Mouse (Mus musculus) limb, embryonic 14.5 days (tissue): Measurements from ENCODE around the gene Tox2. TPM values are rescaled to one million over a fixed set of nuclear protein-coding genes. Genes with fewer than 3 reads are reported as not detected.

Experiments
- ATAC-seq: fragments of 200-750 bp; cut with Nextera tagmentation; 2 replicates; pipeline ENCODE4 v1.8.0; 2017; ENCODE audit warnings: low read depth, moderate number of reproducible peaks, moderate TSS enrichment; ENCODE audit not compliant: low FRiP score
- DNase-seq: peaks from one replicate; pipeline ENCODE4 v3.0.0-alpha.2; 2015; ENCODE audit warnings: low spot score
- H3K27ac ChIP-seq: fragments of 300-500 bp; sonication (generic); replicated peaks from 2 replicates; pipeline ENCODE4 v1.5.1; 2014; ENCODE audit warnings: low read depth, mild to moderate bottlenecking, low read length, moderate library complexity, mixed read lengths
- H3K27me3 ChIP-seq: fragments of 300-500 bp; sonication (generic); 2 replicates; pipeline ENCODE4 v1.6.1; 2014; ENCODE audit warnings: low read length, mixed read lengths; ENCODE audit not compliant: control insufficient read depth, insufficient read depth
- H3K36me3 ChIP-seq: fragments of 300-500 bp; sonication (generic); 2 replicates; pipeline ENCODE4 v1.6.1; 2014; ENCODE audit warnings: mild to moderate bottlenecking, low read length, moderate library complexity, mixed read lengths; ENCODE audit not compliant: control insufficient read depth, insufficient read depth
- H3K4me1 ChIP-seq: fragments of 300-500 bp; sonication (generic); 2 replicates; pipeline ENCODE4 v1.6.1; 2014; ENCODE audit warnings: antibody characterized with exemption, low read length, mixed read lengths; ENCODE audit not compliant: control insufficient read depth, insufficient read depth
- H3K4me2 ChIP-seq: fragments of 300-500 bp; sonication (generic); replicated peaks from 2 replicates; pipeline ENCODE4 v1.6.1; 2014; ENCODE audit warnings: low read depth, mild to moderate bottlenecking, low read length, moderate library complexity; ENCODE audit not compliant: severe bottlenecking
- H3K4me3 ChIP-seq: fragments of 300-500 bp; sonication (generic); replicated peaks from 2 replicates; pipeline ENCODE4 v1.5.1; 2014; ENCODE audit warnings: low read length
- H3K9ac ChIP-seq: fragments of 300-500 bp; sonication (generic); 2 replicates; pipeline ENCODE4 v1.6.1; 2014; ENCODE audit warnings: mild to moderate bottlenecking, low read depth, low read length, moderate library complexity; ENCODE audit not compliant: severe bottlenecking
- H3K9me3 ChIP-seq: fragments of 300-500 bp; sonication (generic); 2 replicates; pipeline ENCODE4 v1.6.1; 2016; ENCODE audit warnings: low read length; ENCODE audit not compliant: control insufficient read depth
- POLR2A ChIP-seq: fragments of 200-500 bp; IDR thresholded peaks from 2 replicates; pipeline ENCODE4 v1.8.0; 2012; ENCODE audit warnings: inconsistent platforms, mild to moderate bottlenecking, moderate library complexity, borderline replicate concordance; ENCODE audit not compliant: insufficient read depth, insufficient read length; ENCODE audit errors: extremely low read depth
- WGBS: fragments of 180-500 bp; shearing (Covaris S2); extraction: QIAGEN DNeasy Blood & Tissue Kit; methylation state at CpG from one replicate; pipeline ENCODE4 v1.1.7; 2014; 5-methylcytosine and 5-hydroxymethylcytosine counted together
- polyA plus RNA-seq, 2 experiments: library from polyadenylated mRNA; depleted of rRNA in 1 of 2; stranded (reverse) in 1 of 2; unstranded in 1 of 2; fragments of >200 nt; fragmentation: Nextera tagmentation in 1 of 2; extraction: Ambion mirVana in 1 of 2; gene quantifications; 2 replicates each; pipeline versions ENCODE4 v1.2.1 to v1.2.3; 2012 to 2014

Tox2 gene
- polyA plus RNA-seq, 2 experiments, result 4.8 to 10.3 TPM

DNA sequence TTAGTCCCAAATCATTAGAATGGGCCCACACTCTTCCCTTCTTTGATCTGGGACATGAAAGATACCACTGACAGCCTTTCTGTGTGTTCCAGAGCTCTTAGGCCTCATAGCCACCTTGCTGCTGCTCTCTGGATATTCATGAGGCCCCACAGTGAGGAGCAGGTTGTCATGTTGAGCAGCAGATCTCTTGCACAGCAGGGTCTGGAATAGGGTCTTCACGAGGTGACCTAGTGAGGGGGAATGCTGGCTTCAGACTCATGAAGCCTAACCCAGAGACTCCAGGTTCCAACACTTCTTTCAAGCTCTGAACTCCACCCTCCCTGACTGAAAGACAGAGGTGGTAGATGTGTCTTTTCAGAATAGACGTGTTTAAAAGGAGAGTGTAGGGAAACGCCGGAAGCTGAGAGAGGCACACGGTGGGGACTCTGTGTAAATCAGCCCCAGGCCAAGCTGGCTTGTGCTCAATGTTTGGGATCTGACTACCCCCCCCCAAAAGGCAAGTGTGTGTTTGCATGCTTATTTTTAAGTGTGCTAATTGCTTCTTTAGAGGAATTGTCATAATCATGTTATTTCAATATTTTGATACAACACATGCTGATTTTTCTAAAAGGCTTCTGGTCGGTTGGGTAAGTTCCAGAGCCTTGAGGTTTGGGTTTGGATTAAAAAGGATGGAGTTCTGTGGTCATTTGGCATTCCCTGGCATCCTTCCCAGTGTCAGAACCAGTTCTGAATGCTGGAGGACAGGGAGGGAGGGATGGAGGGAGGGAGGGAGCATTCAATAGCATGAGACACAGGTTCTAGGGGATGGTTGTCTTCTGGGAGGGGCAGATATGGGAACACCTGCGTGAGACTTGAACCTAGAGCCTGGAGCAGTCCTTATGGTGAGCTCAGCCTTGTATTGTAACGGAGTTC, 68.9 kb downstream of the Tox2 start:
- H3K27ac ChIP-seq, result no peak overlapping the region
- H3K4me3 ChIP-seq, result no peak overlapping the region
- no peak overlapping the region for H3K4me2 ChIP-seq
- DNase-seq (peak; percentile 23), ATAC-seq (no peak)
- no peaks in the 10 kb centered on the region for H3K36me3 ChIP-seq
- no peaks in the 10 kb centered on the region for H3K27me3 ChIP-seq
- no peak for TF ChIP-seq POLR2A
- H3K9ac ChIP-seq, result no peak overlapping the region
- H3K9me3 ChIP-seq, result no peaks in the 10 kb centered on the region
- 51% methylated on average over 8 of the region's 8 CpGs for WGBS
- H3K4me1 ChIP-seq, result peaks cover 6% of the 10 kb centered on the region; the same call in 1 of the 2 replicates

DNA sequence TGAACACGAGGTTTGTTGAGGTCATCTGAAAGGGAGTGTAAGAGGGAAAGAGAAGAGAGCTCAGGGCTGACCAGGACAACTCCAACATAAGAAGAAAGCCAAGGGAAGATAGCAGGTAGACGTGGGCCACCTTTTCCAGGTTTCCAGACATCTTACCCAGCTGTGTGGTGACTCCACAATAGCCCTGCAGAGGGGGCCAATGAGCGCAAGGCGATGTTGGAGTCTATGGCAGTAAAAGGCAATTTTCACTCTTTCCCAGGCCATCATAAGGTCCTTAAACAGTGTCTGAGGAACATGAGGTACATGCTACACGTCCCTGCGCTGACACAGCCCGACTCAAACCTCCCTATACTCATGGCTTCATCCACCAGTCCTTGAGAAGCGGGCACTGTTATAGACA, 70.9 kb downstream of the Tox2 start:
- no peak for ATAC-seq
- WGBS, result 83% methylated on average over 8 of the region's 8 CpGs
- TF ChIP-seq POLR2A, result no peak
- H3K4me3 ChIP-seq, result no peak overlapping the region
- DNase-seq, result no peak
- no peaks in the 10 kb centered on the region for H3K36me3 ChIP-seq
- no peaks in the 10 kb centered on the region for H3K27me3 ChIP-seq
- H3K27ac ChIP-seq, result no peak overlapping the region
- peaks cover 8% of the 10 kb centered on the region; the same call in 1 of the 2 replicates for H3K4me1 ChIP-seq
- no peak overlapping the region for H3K9ac ChIP-seq
- H3K9me3 ChIP-seq, result no peaks in the 10 kb centered on the region
- no peak overlapping the region for H3K4me2 ChIP-seq

DNA sequence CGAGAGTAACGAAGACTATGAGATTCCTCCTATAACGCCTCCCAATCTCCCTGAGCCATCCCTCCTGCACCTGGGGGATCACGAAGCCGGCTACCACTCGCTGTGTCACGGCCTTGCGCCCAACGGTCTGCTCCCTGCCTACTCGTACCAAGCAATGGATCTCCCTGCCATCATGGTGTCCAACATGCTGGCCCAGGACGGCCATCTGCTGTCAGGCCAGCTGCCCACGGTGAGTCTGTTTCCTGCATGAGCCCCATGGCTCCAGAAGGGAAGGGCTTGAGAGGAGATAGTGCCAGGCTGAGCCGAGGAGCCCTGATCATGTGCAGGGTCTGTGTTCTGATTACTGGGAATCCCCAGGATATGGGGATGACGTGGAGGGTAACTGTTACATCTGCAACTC, 73.1 kb downstream of the Tox2 start:
- ATAC-seq, result no peak
- no peak for TF ChIP-seq POLR2A
- Histone ChIP-seq H3K27me3 (peaks cover 7% of the 10 kb centered on the region; the same call in 1 of the 2 replicates), H3K36me3 (no peaks in the 10 kb centered on the region), H3K9ac (no peak overlapping the region), H3K4me3 (no peak overlapping the region), H3K4me2 (no peak overlapping the region), H3K27ac (no peak overlapping the region), H3K4me1 (peaks cover 9% of the 10 kb centered on the region; the same call in 1 of the 2 replicates), H3K9me3 (no peaks in the 10 kb centered on the region)
- DNase-seq, result no peak
- 85% methylated on average over 14 of the region's 14 CpGs for WGBS

DNA sequence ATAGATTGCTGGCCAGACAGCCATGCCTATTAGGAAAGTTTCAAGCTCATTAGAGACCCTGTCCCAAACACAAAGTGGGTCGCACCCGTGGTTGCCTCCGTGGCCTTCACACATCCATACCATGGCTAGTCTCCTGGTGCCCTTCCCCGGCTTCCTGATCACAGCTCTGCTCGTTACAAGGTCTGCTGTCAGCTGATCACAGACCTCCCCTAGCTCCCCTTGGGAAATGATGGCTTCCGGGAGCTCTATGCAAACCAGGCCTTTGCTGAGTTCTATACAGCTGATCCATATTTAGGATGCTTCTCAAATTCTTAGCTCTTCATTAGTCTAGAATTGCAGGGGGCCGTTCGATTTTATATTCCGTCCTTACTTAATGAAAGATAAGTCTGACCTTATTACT, 75.1 kb downstream of the Tox2 start:
- Histone ChIP-seq H3K9me3 (no peaks in the 10 kb centered on the region), H3K27me3 (peaks cover 7% of the 10 kb centered on the region; the same call in 1 of the 2 replicates), H3K9ac (no peak overlapping the region), H3K4me1 (peaks cover 6% of the 10 kb centered on the region; the same call in 1 of the 2 replicates), H3K27ac (no peak overlapping the region), H3K4me3 (no peak overlapping the region), H3K4me2 (no peak overlapping the region), H3K36me3 (no peaks in the 10 kb centered on the region)
- 31% methylated on average over 9 of the region's 9 CpGs for WGBS
- no peak for TF ChIP-seq POLR2A
- DNase-seq, result no peak
- ATAC-seq, result no peak

DNA sequence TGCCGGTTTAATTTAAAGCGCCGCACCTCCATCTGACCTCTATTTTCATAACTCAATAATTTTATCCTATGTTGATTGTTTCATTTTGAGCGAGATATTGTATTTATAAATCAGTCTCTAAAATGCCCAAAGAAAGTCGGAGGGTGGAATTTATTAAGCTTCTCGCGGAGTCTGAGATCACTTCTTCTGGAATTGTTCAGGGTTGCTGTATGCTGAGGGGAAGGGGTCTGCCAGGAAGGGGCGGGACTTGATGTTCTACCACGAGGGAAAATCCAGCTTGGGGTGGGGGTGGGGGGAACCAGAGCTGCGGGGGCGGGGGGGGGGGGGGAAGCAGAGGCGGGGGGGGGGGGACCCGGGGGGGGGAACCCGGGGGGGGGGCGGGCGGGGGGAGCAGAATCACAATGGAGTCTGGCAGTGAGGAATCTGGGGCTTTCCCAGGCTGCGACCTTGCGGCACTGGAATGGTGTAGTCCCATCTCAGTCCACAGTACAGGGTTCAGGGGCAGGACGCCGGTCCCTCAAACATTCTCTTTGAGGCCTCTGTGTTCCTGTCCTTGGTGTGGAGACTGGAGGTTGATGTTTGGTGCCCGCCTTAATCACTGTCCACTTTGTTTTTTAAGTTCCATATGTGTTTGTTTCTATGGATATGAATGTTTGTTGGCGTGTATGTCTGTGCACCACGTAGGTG, 77.9 kb downstream of the Tox2 start:
- Histone ChIP-seq H3K27ac (no peak overlapping the region), H3K9me3 (no peaks in the 10 kb centered on the region), H3K36me3 (no peaks in the 10 kb centered on the region), H3K4me1 (peaks cover 14% of the 10 kb centered on the region), H3K9ac (no peak overlapping the region), H3K27me3 (peaks cover 7% of the 10 kb centered on the region; the same call in 1 of the 2 replicates), H3K4me2 (no peak overlapping the region), H3K4me3 (no peak overlapping the region)
- 61% methylated on average over 15 of the region's 23 CpGs for WGBS
- DNase-seq (peak; percentile 68), ATAC-seq (no peak)
- TF ChIP-seq POLR2A, result no peak
